Mouse (Mus musculus): ENCODE data around the gene Chst14.

Gene Chst14

DNA sequence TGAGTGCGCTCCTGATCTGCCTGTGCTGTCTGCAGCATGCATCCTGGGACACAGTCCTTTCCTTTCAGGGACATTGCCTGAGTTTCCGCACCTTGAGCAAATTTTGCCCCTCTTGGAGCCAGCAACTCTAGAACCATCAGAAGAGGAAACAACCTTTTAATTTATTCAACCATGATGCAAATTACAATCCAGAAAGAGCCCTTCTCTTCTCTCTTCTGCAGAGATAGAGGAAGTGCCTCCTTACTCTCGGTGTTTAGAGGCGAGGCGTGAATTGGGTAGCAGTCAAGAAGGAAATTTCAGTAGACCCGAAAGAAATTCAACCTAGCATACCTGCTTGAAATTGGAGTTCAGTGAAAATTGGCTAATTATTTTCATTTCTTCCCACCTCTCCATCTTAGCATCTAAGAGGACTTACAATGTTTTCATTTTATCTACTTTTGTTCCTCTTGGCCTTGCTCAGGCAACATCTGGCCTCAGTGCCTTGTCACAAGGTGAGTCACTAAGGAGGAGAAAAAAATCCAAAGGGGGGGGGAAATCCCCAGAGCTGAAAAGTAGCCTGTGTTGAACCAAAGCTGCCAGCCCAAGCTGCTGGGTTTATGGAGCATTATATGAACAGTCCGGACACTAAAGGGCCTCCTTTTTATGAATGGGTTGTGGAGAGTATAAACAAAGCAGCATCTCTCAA is 20.7 kb upstream of the Chst14 start:
- DNase-seq (ENCODE audit: low spot score) = no peak

DNA sequence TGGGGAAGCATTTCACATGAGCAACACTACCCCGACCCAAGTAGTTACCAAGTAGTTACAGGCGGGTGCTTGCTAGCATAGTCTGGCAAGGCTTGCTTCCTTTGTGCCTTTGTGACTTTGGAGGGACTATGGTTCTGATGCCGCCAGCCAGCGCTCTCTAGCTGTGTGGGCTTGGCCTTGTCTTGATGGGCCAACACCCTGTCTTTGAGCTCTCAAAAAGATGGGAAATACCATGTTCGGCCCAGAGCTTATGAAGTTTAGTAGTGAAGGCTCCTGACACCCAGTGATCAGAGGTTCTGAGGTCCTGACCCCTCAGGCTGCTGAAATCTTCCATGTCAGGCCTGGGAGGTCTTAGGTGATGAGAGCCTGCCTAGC is 20.2 kb upstream of the Chst14 start:
- no peak for DNase-seq (ENCODE audit: low spot score)

DNA sequence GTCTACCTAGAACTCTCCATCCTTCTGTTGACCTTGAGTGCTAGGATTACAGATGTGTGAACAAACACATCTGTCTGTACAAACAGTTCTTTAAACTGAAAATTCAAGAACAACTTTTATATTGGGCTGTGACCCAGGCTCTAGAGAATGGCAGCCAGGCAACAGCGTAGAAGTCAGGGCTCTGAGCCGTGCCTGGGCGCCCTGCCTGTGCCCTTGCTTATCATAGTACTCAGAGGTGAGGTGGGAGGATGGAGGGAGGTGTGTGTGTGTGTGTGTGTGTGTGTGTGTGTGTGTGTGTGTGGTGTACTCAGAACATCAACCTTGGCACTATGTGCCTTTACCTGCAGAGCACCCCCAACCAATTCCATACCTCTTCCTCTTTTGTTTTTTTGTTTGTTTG is 18.5 kb upstream of the Chst14 start:
- DNase-seq (ENCODE audit: low spot score) = no peak

DNA sequence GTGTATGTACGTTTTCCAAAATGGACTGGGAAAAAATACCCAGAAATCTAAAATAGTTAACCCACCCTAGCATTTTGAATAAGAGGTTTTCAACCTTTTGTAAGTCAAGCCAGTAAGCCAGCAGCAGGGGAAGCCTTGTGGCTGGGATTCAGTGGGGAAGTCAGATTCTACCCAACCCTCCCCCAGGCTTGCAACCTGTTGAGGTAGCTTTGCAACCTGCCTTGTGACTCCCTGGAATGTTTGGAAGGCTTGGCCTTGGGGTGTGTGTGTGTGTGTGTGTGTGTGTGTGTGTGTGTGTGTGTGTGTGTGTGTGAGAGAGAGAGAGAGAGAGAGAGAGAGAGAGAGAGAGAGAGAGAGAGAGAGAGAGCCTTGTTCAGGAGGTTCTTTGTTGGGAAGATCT is 17.1 kb upstream of the Chst14 start:
- DNase-seq (ENCODE audit: low spot score) = no peak

DNA sequence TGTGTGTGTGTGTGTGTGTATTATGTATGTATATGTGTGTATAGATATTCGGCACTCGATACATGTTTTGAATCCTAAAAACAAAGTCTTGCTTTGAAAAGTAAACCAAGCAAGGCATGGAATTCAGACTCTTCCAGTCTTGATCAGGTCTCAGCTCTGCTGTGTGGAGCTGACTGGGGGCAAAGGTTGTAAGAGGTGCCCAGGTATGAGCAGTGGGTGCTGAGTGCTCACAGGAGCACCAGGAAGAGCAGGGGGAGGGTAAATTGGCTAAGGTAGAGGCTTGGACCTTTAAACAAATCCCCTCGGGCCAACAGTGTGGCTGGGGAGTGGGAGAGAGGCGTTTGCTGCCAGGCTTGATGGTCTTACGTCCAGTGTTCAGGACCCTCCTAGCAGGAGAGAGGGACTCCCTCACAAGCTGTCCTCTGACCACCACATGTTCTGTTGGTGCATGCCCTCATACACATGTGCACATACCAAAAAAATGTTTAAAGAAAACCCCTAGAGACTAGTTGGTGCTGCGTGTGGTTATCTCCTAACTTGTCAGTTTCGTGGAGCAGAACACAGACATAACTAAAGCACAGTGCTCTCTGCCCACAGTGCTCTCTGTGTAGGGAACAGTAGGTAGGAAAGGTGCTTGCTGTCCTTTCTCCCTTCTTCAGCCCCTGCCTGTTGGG is 15.6 kb upstream of the Chst14 start:
- no peak for DNase-seq (ENCODE audit: low spot score)

DNA sequence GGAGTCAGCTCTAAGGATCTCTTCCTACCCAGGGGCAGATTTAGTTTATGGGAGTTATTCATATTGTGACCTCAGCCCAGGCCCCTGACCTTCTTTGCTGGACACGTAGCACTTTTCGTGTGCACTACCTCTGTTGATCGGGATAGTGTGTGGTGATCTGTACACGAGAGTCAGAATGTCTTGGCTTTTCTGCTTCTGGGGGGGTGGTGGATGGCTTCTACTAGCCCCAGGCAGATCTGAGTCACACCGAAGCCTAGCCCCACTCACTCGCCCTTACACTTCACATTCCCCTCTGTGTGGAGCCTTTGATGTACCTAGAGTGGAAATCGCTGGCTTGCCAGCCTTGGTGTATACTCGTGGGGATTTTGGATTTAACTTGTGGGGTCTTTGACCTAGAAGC is 13.6 kb upstream of the Chst14 start:
- DNase-seq (ENCODE audit: low spot score) = no peak

DNA sequence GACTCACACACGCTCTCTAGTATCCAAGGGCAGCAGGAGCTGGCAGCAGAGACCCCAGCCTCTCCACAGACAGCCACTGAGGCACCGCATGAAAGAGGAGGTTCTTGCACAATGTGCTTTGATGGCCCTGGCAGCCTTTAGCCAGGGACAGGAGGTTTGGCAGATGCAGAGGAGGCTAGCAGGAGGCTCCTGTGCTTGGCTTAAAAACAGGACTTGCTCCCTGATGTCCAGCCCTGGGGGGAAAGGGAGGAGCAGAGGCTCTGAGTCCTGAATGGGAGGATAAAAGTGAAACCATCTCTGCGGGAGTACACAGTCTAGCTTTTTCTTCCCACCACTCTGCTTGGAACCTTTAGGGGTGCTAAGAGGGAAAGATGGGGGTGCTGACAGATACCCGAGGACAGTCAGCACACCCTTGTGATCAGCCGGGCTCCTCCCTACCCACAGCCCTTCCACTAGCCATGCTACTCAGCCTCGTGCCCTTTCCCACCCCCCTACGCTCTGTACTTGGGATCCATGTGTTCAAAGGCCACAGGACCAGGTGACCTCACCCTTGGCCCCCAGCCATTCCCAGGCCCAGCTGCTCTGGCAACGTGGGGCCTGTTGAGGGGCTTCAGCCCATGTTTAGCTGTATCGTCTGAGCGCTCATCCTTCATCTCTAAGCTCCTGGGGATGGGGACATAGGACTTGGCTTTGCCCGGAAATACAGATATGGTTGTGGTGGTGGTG is 12.6 kb upstream of the Chst14 start:
- DNase-seq (ENCODE audit: low spot score) = no peak

DNA sequence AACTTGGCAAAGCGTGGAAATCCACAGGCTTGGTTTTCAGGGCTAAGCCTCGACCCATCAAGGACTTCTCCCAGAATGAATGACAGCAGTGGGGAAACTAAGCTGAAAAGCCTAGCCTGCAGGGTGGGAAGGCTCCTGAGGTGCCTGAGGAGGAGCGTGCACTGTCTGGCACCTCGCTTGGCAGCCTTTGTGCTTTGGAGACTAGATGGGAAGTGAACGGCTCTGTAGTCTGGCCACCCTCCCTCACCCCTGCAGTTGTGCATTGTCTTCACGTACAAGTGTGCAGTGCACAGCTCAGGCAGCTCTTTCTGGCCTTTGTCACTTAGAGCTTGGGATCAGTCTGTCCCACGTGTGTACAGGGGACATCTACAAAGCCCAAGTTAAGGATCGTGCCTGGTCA is 11.6 kb upstream of the Chst14 start:
- DNase-seq (ENCODE audit: low spot score) = no peak

DNA sequence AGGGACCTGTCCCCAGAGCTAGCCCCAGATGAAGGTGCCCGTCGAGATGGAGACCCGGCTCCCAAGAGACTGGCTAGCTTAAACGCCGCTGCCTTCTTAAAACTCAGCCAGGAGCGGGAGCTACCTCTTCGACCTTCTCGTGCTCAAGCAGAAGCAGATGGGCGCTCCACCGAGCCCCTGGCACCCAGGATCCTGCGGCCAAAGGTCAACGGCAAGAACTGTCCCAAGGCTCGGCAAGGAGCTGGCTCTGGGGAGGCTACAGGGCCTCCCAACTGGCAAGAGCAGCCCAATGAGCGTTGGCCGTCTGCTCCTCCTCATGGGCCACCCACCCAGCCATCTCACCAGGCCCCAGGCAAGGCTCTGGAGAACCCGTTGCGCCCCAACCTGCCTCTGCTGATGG is 9.9 kb upstream of the Chst14 start:
- DNase-seq (ENCODE audit: low spot score) = no peak

DNA sequence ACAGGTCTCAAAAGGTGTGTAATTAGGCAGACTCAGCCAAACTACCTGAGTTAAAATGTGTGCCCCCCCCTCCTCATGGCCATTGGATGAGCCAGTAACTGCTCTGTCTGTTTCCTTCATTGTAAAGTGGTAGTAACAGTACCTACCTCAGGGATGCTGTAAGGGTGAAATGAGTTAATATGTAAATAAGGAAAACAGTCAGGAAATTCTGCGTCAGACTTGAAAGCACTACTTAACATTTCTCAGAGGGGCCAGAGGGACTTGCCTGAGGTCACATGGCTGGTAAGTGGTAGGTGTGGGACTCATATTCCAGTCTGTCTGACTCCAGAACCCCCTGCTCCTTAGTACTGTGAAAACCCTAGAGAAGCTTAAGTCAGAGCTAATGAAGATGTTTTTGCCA is 7.8 kb upstream of the Chst14 start:
- DNase-seq (ENCODE audit: low spot score) = no peak

DNA sequence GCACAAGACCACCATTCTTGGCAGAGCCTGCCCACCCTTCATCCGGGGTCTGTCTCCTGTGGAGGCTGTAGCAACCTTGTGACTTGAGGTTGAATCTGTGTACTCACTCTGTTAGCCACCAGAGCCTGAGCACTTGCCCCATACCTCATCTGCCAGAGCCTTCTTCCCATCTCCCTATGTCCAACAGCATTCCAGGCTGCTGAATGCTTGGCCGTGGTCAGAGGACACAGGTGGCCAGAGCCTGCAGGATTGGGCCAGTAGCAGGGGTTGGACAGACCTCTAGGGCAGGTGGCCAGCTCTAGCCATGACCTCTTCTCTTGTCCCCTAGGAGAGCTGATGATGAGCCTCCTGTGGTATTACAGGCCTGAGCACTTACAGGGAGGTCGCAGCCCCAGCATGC is 5.9 kb upstream of the Chst14 start:
- DNase-seq (ENCODE audit: low spot score) = no peak

DNA sequence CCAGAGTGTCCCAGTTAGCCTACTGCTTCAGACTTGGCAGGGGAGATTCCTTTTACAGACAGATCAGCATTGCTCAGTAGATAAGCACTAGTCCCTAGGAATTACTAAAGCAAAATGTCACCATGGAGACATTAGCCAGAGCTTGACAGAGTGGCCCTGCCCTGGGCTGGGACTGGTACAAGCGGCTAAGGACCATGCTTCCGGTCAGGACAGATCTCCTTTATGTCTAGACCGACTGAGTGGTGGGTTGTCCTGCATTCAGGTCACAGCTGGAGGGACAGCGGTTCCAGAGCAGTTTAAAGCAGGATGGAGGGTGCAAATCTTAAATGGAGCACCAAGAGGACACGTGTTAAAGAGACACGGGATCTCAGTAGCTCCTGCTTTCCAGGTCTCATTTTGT is 344 bp upstream of the Chst14 start:
- no peak for DNase-seq (ENCODE audit: low spot score)

DNA sequence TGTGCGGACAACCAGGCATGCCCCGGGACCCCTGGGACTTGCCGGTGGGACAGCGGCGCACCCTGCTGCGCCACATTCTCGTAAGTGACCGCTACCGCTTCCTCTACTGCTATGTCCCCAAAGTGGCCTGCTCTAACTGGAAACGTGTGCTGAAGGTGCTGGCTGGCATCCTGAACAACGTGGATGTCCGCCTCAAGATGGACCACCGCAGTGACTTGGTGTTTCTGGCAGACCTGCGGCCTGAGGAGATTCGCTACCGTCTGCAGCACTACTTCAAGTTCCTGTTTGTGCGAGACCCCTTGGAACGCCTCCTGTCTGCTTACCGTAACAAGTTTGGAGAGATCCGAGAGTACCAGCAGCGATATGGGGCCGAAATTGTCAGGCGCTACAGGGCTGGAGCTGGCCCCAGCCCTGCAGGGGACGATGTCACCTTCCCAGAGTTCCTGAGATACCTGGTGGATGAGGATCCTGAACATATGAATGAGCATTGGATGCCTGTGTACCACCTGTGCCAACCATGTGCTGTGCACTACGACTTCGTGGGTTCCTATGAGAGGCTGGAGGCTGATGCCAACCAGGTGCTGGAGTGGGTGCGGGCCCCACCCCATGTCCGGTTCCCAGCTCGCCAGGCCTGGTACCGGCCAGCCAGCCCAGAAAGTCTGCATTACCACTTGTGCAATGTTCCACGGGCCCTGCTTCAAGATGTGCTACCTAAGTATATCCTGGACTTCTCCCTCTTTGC is 873 bp downstream of the Chst14 start:
- DNase-seq (ENCODE audit: low spot score) = no peak

DNA sequence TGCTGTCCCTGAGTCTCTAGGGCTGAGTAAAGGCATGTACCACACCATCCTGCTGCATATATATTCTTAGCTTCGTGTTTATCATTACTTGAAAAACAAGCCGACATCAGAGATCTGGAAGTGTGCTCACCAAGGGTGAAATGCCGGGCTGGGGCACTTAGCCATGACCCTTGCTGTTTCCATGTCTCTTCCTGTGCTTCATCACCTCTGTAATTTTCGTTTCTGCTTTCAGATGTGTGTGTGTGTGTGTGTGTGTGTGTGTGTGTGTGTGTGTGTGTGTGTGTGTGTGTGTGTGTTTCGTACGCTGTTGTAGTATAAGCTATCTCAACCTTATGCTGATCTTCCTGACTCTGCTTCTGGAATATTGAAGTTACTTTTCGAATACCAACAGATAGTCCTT is 15.0 kb downstream of the Chst14 start:
- DNase-seq (ENCODE audit: low spot score) = no peak

DNA sequence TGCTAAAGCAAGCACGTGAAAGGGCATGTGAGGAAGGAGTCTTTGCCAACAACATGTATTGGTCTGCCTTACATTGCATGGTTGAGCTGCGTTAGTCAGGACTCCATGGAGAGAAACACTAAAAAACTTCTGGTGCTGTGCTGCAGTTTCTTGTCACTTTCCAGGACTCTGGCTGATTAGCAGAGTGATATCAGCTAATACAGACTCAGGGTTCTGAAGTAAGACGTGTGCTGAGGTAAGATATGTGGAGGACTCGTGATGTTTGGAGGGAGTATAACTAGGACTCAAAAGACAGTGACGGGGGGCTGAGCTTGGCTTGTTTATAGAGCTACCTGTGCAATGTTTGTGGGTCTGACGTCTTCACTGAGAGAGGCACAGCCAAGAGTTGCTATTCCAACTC is 16.9 kb downstream of the Chst14 start:
- DNase-seq (ENCODE audit: low spot score) = no peak

DNA sequence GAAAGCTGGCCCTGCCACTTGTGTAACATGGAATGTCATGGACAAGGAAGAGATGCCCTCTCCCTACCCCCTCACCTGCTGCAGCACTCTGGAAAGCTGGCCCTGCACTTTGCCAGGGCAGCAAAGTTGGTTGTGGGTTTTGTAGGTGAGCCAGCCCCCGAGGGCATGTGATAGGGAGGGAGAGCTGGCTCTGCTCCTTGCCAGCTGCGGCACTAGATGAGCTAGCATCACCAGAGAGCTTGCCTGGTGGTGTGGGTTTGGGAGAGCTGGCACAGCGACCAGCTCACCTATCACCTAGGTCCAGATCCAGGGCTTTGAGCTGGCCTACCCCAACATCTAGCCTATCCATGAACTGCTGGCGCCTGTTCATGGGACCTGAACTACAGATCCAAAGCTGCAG is 22.5 kb downstream of the Chst14 start:
- DNase-seq (ENCODE audit: low spot score) = no peak

DNA sequence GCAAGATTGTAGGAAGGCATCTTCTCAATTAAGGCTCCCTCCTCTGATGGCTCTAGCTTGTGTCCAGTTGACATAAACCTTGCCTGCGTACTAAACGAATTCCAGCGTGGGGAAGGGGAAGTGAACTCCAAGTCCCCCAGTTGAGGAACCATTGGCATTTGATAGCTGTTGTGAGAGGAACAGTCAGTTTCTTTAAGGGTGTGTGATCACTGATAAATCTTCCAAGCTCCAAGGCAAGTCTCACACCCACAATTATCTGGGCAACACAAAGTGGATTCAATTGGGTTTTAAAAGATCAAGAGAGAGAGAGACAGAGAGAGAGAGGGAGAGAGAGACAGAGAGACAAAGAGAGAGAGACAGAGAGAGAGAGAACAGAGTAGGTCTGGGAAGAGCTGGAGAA is 23.4 kb downstream of the Chst14 start:
- no peak for DNase-seq (ENCODE audit: low spot score)

DNA sequence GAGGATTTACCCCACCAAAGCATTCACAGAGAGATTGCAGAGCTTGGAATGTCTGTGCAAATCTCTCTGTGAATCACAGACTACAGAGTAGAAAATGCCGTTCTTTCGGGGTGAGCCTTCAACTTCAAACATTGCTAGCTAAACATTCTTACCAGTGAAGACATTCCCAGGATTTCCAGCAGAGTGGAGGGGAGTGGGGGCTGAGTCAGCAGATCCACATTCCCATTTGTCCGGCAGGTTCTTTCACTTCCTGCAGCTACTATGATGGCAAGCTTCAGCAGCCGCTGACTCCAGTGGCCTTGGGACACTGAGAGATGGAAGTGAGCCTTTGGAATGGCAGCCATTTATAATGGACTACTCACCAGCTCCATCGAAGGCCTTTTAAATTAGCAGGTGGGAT is 30.2 kb downstream of the Chst14 start:
- no peak for DNase-seq (ENCODE audit: low spot score)

DNA sequence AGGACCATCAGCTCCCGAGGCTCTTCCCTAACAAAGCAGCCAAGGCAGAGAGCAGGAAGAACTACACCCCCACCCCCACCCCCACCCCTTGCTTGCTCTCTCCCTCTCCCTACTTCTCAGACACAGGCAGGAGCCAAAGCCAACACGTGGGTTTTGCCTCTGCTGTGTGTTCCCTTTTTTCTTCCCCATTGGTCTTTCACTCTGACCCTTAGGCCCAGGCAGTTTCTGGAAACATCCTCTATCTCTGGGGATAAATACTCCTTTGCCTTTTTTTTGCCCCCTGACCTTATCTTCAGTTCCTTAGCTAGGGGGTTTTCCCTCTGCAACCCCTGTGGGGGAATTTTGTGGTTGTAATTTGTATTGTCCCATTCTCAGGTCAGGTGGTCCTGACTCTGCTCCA is 33.3 kb downstream of the Chst14 start:
- no peak for DNase-seq (ENCODE audit: low spot score)

DNA sequence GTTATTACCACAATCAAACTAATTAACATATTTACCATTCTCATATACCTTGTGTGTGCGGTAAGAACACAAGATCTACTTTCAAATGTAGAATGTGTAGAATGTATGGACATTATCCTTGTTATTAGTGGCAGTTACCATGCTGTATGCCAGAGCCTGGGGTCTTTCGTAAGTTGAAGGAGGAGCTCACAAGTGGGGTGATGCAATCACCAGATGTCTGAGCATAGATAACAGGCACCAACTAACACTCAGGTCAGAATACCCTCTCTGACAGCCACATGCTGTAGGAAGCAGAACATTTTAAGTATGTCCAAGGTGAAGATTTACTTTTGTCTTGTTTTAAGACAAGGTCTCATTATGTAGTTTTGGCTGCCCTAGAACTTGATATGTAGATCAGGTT is 34.1 kb downstream of the Chst14 start:
- DNase-seq (ENCODE audit: low spot score) = no peak

DNA sequence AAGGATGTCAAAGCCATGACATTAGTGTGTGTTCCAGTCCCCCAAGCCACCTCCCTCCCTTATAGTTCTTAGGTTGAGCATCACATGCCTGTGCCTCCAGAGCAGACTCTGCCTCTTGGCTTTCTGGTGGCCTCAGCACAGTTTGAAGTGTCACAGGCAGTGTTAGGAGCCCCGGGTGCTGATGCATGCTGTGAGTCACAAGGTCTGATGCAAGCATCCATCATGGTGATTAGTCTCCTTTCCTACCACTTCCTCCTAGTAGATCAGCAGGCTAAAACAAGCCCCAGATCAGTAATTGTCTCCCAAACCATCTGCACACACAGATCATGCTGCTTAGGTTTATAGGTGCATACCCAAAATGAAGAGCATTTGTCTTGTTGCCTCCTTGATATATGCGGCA is 35.2 kb downstream of the Chst14 start:
- DNase-seq (ENCODE audit: low spot score) = no peak

DNA sequence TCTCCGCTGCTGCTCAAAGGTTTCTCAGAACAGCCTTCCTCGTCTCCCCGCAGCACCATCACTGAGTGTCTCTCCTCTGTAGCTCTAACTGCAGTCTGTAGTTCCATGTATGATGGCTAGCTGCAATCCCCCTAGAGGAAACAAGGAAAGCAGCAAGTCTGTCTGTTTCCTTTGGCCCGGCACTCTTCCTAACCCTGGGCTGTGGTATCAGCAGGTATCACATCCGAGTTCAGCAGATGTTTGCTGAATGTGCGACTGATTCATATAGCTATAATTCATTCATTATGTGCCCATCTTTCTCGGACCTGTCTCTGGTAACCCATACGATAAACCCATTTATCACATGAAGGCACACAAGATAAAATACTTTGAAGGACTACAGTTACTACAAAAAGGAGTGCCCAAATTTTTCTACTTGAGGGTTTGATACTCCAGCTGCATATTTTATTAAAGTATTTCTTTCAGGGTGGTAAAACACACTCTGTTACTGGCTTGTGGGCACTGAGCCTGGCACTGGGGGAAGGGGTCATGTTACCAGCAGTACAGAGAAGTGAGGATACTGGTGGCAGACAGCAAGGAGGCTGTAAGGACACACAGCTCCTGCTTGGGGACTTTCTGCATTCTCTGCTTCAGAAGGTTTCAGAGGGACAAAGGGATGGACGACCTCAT is 36.8 kb downstream of the Chst14 start:
- DNase-seq (ENCODE audit: low spot score) = no peak

DNA sequence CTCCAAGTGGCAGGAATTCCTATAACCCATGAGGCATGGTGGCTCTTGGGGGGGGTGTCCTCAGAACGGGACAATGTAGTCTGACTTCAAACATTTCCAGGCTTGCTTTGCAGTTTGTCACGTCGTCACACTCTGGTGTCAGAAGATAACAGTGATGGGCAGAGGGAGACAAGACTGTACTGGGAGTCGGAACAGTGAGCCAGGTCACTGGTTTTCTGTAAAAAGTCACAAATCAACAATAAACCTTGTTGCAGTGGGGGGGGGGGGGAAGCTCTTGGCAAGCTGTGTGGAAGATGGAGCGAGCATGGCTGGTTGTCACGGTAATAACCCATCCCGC is 37.3 kb downstream of the Chst14 start:
- no peak for DNase-seq (ENCODE audit: low spot score)
